Mouse (Mus musculus): ENCODE data around the gene Srrm2.

GRCm38 (mm10) chr17:23867756-23868155 is 77.4 kb downstream of the Srrm2 start, which contains the start of gene Prss21:
- TF ChIP-seq BHLHE40 (IDR thresholded peaks at IDR 0.05; ENCODE audit: low read depth, low read length) (no peak), POLR2A (IDR thresholded peaks at IDR 0.05; ENCODE audit: low read depth, low read length) (no peak), MEF2A (IDR thresholded peaks at IDR 0.05; ENCODE audit: borderline replicate concordance, low read depth, low read length) (no peak), CTCF (conservative IDR thresholded peaks at IDR 0.05 in 1 of 2, IDR thresholded peaks at IDR 0.05 in 1 of 2; ENCODE audit: low read depth in 2 of 2, low read length in 2 of 2) (no peak), CHD2 (IDR thresholded peaks at IDR 0.05; ENCODE audit: low read length) (no peak), UBTF (IDR thresholded peaks at IDR 0.05; ENCODE audit: low read depth, low read length) (no peak), USF1 (IDR thresholded peaks at IDR 0.05; ENCODE audit: low read depth, low read length) (no peak), TCF12 (IDR thresholded peaks at IDR 0.05; ENCODE audit: low read depth, low read length) (no peak), CHD1 (IDR thresholded peaks at IDR 0.05; ENCODE audit: low read depth, low read length) (no peak), MAX (IDR thresholded peaks at IDR 0.05; ENCODE audit: low read length) (no peak), EP300 (IDR thresholded peaks at IDR 0.05; ENCODE audit: low read length) (no peak), SIN3A (IDR thresholded peaks at IDR 0.05; ENCODE audit: low read length) (no peak), MXI1 (IDR thresholded peaks at IDR 0.05; ENCODE audit: low read depth, low read length) (no peak)

Measured in CH12.LX (cell line).